Mouse (Mus musculus) kidney, postnatal 0 days (tissue): ENCODE data around the gene Spata1. TPM values are rescaled to one million over a fixed set of nuclear protein-coding genes. Genes with fewer than 3 reads are reported as not detected.
A peak's percentile ranks its signal among the peaks of the same experiment; 100 is the strongest.

Experiments
- ATAC-seq: fragments of 200-750 bp; cut with Nextera tagmentation; replicated peaks from 2 replicates; pipeline ENCODE4 v1.8.0; 2017; ENCODE audit warnings: low read depth, moderate number of reproducible peaks, moderate TSS enrichment, moderate library complexity; ENCODE audit not compliant: low FRiP score
- DNase-seq: peaks from one replicate; pipeline ENCODE4 v3.0.0-alpha.2; 2016; ENCODE audit warnings: low spot score
- H3K27ac ChIP-seq: fragments of 300-500 bp; sonication (generic); 2 replicates; pipeline ENCODE4 v1.5.1; 2014; ENCODE audit warnings: mild to moderate bottlenecking
- H3K27me3 ChIP-seq: fragments of 300-500 bp; sonication (generic); 2 replicates; pipeline ENCODE4 v1.6.1; 2014; ENCODE audit warnings: low read length, mixed read lengths; ENCODE audit not compliant: insufficient read depth
- H3K36me3 ChIP-seq: fragments of 300-500 bp; sonication (generic); 2 replicates; pipeline ENCODE4 v1.6.1; 2014; ENCODE audit warnings: low read length, mixed read lengths; ENCODE audit not compliant: insufficient read depth
- H3K4me1 ChIP-seq: fragments of 300-500 bp; sonication (generic); replicated peaks from 2 replicates; pipeline ENCODE4 v1.6.1; 2014; ENCODE audit warnings: antibody characterized with exemption, low read length, mixed read lengths; ENCODE audit not compliant: insufficient read depth
- H3K4me2 ChIP-seq: fragments of 300-500 bp; sonication (generic); 2 replicates; pipeline ENCODE4 v1.6.1; 2014; ENCODE audit warnings: mild to moderate bottlenecking, low read length, moderate library complexity, mixed read lengths
- H3K4me3 ChIP-seq: fragments of 300-500 bp; sonication (generic); replicated peaks from 2 replicates; pipeline ENCODE4 v1.5.1; 2014; ENCODE audit warnings: low read depth, low read length
- H3K9ac ChIP-seq: fragments of 300-500 bp; sonication (generic); 2 replicates; pipeline ENCODE4 v1.6.1; 2014; ENCODE audit warnings: low read depth, low read length
- H3K9me3 ChIP-seq: fragments of 300-500 bp; sonication (generic); replicated peaks from 2 replicates; pipeline ENCODE4 v1.6.1; 2016; ENCODE audit warnings: low read length, inconsistent platforms, mixed read lengths
- CTCF ChIP-seq: IDR thresholded peaks from 2 replicates; pipeline ENCODE4 v1.5.1; 2016; ENCODE audit warnings: antibody characterized with exemption, low read depth, mild to moderate bottlenecking, moderate library complexity
- WGBS: fragments of 180-500 bp; shearing (Covaris S2); extraction: QIAGEN DNeasy Blood & Tissue Kit; methylation state at CpG from one replicate; pipeline ENCODE4 v1.1.7; 2014; 5-methylcytosine and 5-hydroxymethylcytosine counted together
- polyA plus RNA-seq: library from polyadenylated mRNA; unstranded; fragments of >200 nt; fragmentation: Nextera tagmentation; extraction: Ambion mirVana; gene quantifications from 2 replicates; pipeline ENCODE4 v1.2.1, GENCODE M21; 2015

Gene Spata1
- polyA plus RNA-seq, 1 experiment from 2014 or later = 5.0 TPM

GRCm38 (mm10) chr3:146448969-146449368 is 50.6 kb downstream of the Spata1 start:
- DNase-seq = peak; percentile 15
- H3K4me1 ChIP-seq = peaks cover 12% of the 10 kb centered on the region; the same call in 1 of the 2 replicates
- no peaks in the 10 kb centered on the region for H3K27me3 ChIP-seq
- 43% methylated on average over 6 of the region's 6 CpGs for WGBS
- TF ChIP-seq CTCF = no peak
- no peaks in the 10 kb centered on the region for H3K36me3 ChIP-seq
- H3K27ac ChIP-seq = 0 out of 2 replicates have a peak overlapping the region, but pooled peaks have one; percentile 20
- H3K4me2 ChIP-seq = no peak overlapping the region
- H3K4me3 ChIP-seq = no peak overlapping the region
- H3K9me3 ChIP-seq = no peaks in the 10 kb centered on the region
- no peak for ATAC-seq
- no peak overlapping the region for H3K9ac ChIP-seq

GRCm38 (mm10) chr3:146448372-146448771 is 51.2 kb downstream of the Spata1 start:
- DNase-seq (no peak), ATAC-seq (no peak)
- Histone ChIP-seq H3K4me2 (no peak overlapping the region), H3K4me1 (peaks cover 12% of the 10 kb centered on the region; the same call in 1 of the 2 replicates), H3K36me3 (no peaks in the 10 kb centered on the region), H3K9me3 (no peaks in the 10 kb centered on the region), H3K9ac (no peak overlapping the region), H3K4me3 (no peak overlapping the region), H3K27ac (peak overlapping the region; percentile 26; the same call in 1 of the 2 replicates), H3K27me3 (no peaks in the 10 kb centered on the region)
- WGBS = 88% methylated on average over 10 of the region's 10 CpGs
- TF ChIP-seq CTCF = no peak

- H3K4me2 ChIP-seq = no peak overlapping the region
- ATAC-seq = no peak
- H3K36me3 ChIP-seq = no peaks in the 10 kb centered on the region
- H3K4me3 ChIP-seq = no peak overlapping the region
- H3K9ac ChIP-seq = no peak overlapping the region
- H3K4me1 ChIP-seq = peaks cover 12% of the 10 kb centered on the region; the same call in 1 of the 2 replicates
- H3K9me3 ChIP-seq = no peaks in the 10 kb centered on the region
- TF ChIP-seq CTCF = no peak
- no peaks in the 10 kb centered on the region for H3K27me3 ChIP-seq
- DNase-seq = no peak
- H3K27ac ChIP-seq = 0 out of 2 replicates have a peak overlapping the region, but pooled peaks have one; percentile 26
- WGBS = 76% methylated on average over 3 of the region's 3 CpGs
Observed at GRCm38 (mm10) chr3:146447598-146447997, 52.0 kb downstream of the Spata1 start.

GRCm38 (mm10) chr3:146447156-146447555 is 52.4 kb downstream of the Spata1 start:
- Histone ChIP-seq H3K4me2 (no peak overlapping the region), H3K27ac (no peak overlapping the region), H3K9me3 (no peaks in the 10 kb centered on the region), H3K4me1 (peaks cover 12% of the 10 kb centered on the region; the same call in 1 of the 2 replicates), H3K27me3 (no peaks in the 10 kb centered on the region), H3K36me3 (no peaks in the 10 kb centered on the region), H3K9ac (no peak overlapping the region), H3K4me3 (no peak overlapping the region)
- DNase-seq (no peak), ATAC-seq (no peak)
- WGBS = 87% methylated on average over 5 of the region's 5 CpGs
- no peak for TF ChIP-seq CTCF

- no peak for ATAC-seq
- H3K36me3 ChIP-seq = no peaks in the 10 kb centered on the region
- H3K4me3 ChIP-seq = no peak overlapping the region
- H3K4me1 ChIP-seq = peaks cover 8% of the 10 kb centered on the region; the same call in 1 of the 2 replicates
- H3K27me3 ChIP-seq = no peaks in the 10 kb centered on the region
- no peak for DNase-seq
- no peak overlapping the region for H3K9ac ChIP-seq
- no peak overlapping the region for H3K27ac ChIP-seq
- no peaks in the 10 kb centered on the region for H3K9me3 ChIP-seq
- H3K4me2 ChIP-seq = no peak overlapping the region
- 91% methylated on average over 7 of the region's 7 CpGs for WGBS
- TF ChIP-seq CTCF = no peak
Observed at GRCm38 (mm10) chr3:146444880-146445279, 54.7 kb downstream of the Spata1 start.

GRCm38 (mm10) chr3:146443380-146443779 is 56.2 kb downstream of the Spata1 start:
- Histone ChIP-seq H3K27ac (peak overlapping the region; percentile 60; the same call in 1 of the 2 replicates), H3K9me3 (no peaks in the 10 kb centered on the region), H3K9ac (no peak overlapping the region), H3K36me3 (0 out of 2 replicates have a peak, but pooled peaks cover 3% of the 10 kb centered on the region), H3K4me1 (no peaks in the 10 kb centered on the region), H3K4me2 (no peak overlapping the region), H3K4me3 (no peak overlapping the region), H3K27me3 (no peaks in the 10 kb centered on the region)
- DNase-seq = no peak
- TF ChIP-seq CTCF = no peak
- WGBS = 82% methylated on average over 7 of the region's 7 CpGs
- peak; percentile 87 for ATAC-seq

GRCm38 (mm10) chr3:146442936-146443335 is 56.6 kb downstream of the Spata1 start:
- no peak for DNase-seq

More at GRCm38 (mm10) chr3:146442936-146443335, 56.6 kb downstream of the Spata1 start:
- Histone ChIP-seq H3K4me3 (no peak overlapping the region), H3K36me3 (0 out of 2 replicates have a peak, but pooled peaks cover 7% of the 10 kb centered on the region), H3K4me1 (no peaks in the 10 kb centered on the region), H3K27me3 (no peaks in the 10 kb centered on the region), H3K4me2 (no peak overlapping the region), H3K27ac (peak overlapping the region; percentile 31; the same call in 1 of the 2 replicates), H3K9ac (no peak overlapping the region), H3K9me3 (no peaks in the 10 kb centered on the region)
- ATAC-seq = 0 out of 2 replicates have a peak, but pooled peaks have one; percentile 43
- 83% methylated on average over 8 of the region's 8 CpGs for WGBS
- no peak for TF ChIP-seq CTCF
